Mouse (Mus musculus) ES-Bruce4 (cell line): Measurements from ENCODE around the gene Gtf2b. TPM values are rescaled to one million over a fixed set of nuclear protein-coding genes. Genes with fewer than 3 reads are reported as not detected.

Source experiments
- H3K27ac ChIP-seq: 2 replicates; pipeline ENCODE4 v1.5.1; 2012; ENCODE audit warnings: low read length, inconsistent platforms; ENCODE audit not compliant: insufficient read depth
- H3K27me3 ChIP-seq: 2 replicates; pipeline ENCODE4 v1.6.1; 2012; ENCODE audit warnings: mild to moderate bottlenecking, low read length, inconsistent platforms; ENCODE audit not compliant: control insufficient read depth, poor library complexity, insufficient read depth, severe bottlenecking
- H3K36me3 ChIP-seq: 2 replicates; pipeline ENCODE4 v1.6.1; 2012; ENCODE audit warnings: inconsistent platforms, mild to moderate bottlenecking, low read length, moderate library complexity; ENCODE audit not compliant: control insufficient read depth, poor library complexity, insufficient read depth, severe bottlenecking
- H3K4me1 ChIP-seq: one replicate; pipeline ENCODE4 v1.8.1; 2011; ENCODE audit warnings: low read length; ENCODE audit not compliant: control insufficient read depth, insufficient read depth
- H3K4me3 ChIP-seq: 2 replicates; pipeline ENCODE4 v1.5.1; 2011; ENCODE audit warnings: low read depth, mild to moderate bottlenecking, low read length
- H3K9ac ChIP-seq: 2 replicates; pipeline ENCODE4 v1.6.1; 2012; ENCODE audit warnings: low read depth, mild to moderate bottlenecking, inconsistent platforms; ENCODE audit not compliant: poor library complexity, severe bottlenecking
- H3K9me3 ChIP-seq: replicated peaks from 2 replicates; pipeline ENCODE4 v1.6.1; 2012; ENCODE audit warnings: mild to moderate bottlenecking, low read length, inconsistent platforms; ENCODE audit not compliant: control insufficient read depth, poor library complexity, insufficient read depth, severe bottlenecking
- CTCF ChIP-seq: IDR thresholded peaks from one replicate; pipeline ENCODE4 v1.8.1; 2011; ENCODE audit warnings: low read depth, low read length
- EP300 ChIP-seq: IDR thresholded peaks from 2 replicates; pipeline ENCODE4 v1.6.1; 2011; ENCODE audit warnings: low read depth, low read length; ENCODE audit not compliant: insufficient read depth
- POLR2A ChIP-seq: IDR thresholded peaks from one replicate; pipeline ENCODE4 v1.8.1; 2011; ENCODE audit warnings: low read length; ENCODE audit not compliant: insufficient read depth
- polyA plus RNA-seq: library from polyadenylated mRNA; stranded (reverse); fragments of >200 nt; gene quantifications from 2 replicates; pipeline ENCODE4 v1.2.4, GENCODE M21; 2011; ENCODE audit warnings: low read depth; ENCODE audit not compliant: missing spikeins, insufficient read depth, insufficient read length

The Gtf2b gene
- polyA plus RNA-seq, 1 experiment, result 47.1 TPM

- Histone ChIP-seq H3K36me3 (no peaks in the 10 kb centered on the region), H3K4me3 (no peak overlapping the region), H3K4me1 (no peaks in the 10 kb centered on the region), H3K9ac (no peak overlapping the region), H3K27ac (no peak overlapping the region), H3K27me3 (no peaks in the 10 kb centered on the region; the same call in 1 of the 2 replicates), H3K9me3 (no peaks in the 10 kb centered on the region)
- TF ChIP-seq CTCF, result no peak
- no peak for TF ChIP-seq POLR2A
- no peak for TF ChIP-seq EP300
These were observed 7.0 kb upstream of the Gtf2b start for GRCm38 (mm10) chr3:142757841-142758240.

GRCm38 (mm10) chr3:142758593-142758992, 6.3 kb upstream of the Gtf2b start:
- Histone ChIP-seq H3K27ac (no peak overlapping the region), H3K27me3 (no peaks in the 10 kb centered on the region; the same call in 1 of the 2 replicates), H3K4me3 (no peak overlapping the region), H3K36me3 (no peaks in the 10 kb centered on the region), H3K9me3 (no peaks in the 10 kb centered on the region), H3K9ac (no peak overlapping the region), H3K4me1 (no peaks in the 10 kb centered on the region)
- no peak for TF ChIP-seq EP300

- peak overlapping the region; percentile 49; the same call in 1 of the 2 replicates for H3K27ac ChIP-seq
- H3K27me3 ChIP-seq, result no peaks in the 10 kb centered on the region; the same call in 1 of the 2 replicates
- no peak for TF ChIP-seq POLR2A
- TF ChIP-seq CTCF, result no peak
- TF ChIP-seq EP300, result no peak
- H3K36me3 ChIP-seq, result no peaks in the 10 kb centered on the region
- H3K9ac ChIP-seq, result no peak overlapping the region
- H3K4me3 ChIP-seq, result no peak overlapping the region
- no peaks in the 10 kb centered on the region for H3K4me1 ChIP-seq
- no peaks in the 10 kb centered on the region for H3K9me3 ChIP-seq
These were observed 4.5 kb upstream of the Gtf2b start for GRCm38 (mm10) chr3:142760356-142760755.

GRCm38 (mm10) chr3:142765778-142766165, 927 bp downstream of the Gtf2b start:
- Histone ChIP-seq H3K27ac (no peak overlapping the region), H3K9ac (peak overlapping the region; percentile 93), H3K9me3 (no peaks in the 10 kb centered on the region), H3K4me3 (peak overlapping the region; percentile 99), H3K27me3 (no peaks in the 10 kb centered on the region), H3K36me3 (no peaks in the 10 kb centered on the region), H3K4me1 (no peaks in the 10 kb centered on the region)
- TF ChIP-seq EP300 (no peak), POLR2A (no peak), CTCF (no peak)

- Histone ChIP-seq H3K36me3 (no peaks in the 10 kb centered on the region; the same call in 1 of the 2 replicates), H3K27me3 (no peaks in the 10 kb centered on the region), H3K27ac (no peak overlapping the region), H3K4me3 (no peak overlapping the region), H3K9ac (no peak overlapping the region), H3K9me3 (no peaks in the 10 kb centered on the region), H3K4me1 (no peaks in the 10 kb centered on the region)
- TF ChIP-seq POLR2A, result no peak
- no peak for TF ChIP-seq EP300
- TF ChIP-seq CTCF, result no peak
These were observed 3.7 kb downstream of the Gtf2b start for GRCm38 (mm10) chr3:142768498-142768897.

- no peaks in the 10 kb centered on the region for H3K27me3 ChIP-seq
- H3K4me1 ChIP-seq, result no peaks in the 10 kb centered on the region
- no peak overlapping the region for H3K9ac ChIP-seq
- H3K36me3 ChIP-seq, result no peaks in the 10 kb centered on the region; the same call in 1 of the 2 replicates
- H3K27ac ChIP-seq, result no peak overlapping the region
- no peak overlapping the region for H3K4me3 ChIP-seq
- H3K9me3 ChIP-seq, result no peaks in the 10 kb centered on the region
- TF ChIP-seq POLR2A, result no peak
- TF ChIP-seq EP300, result no peak
- TF ChIP-seq CTCF, result no peak
These were observed 5.7 kb downstream of the Gtf2b start for GRCm38 (mm10) chr3:142770518-142770917.
